Mouse (Mus musculus): ENCODE data around the gene Gpn3. TPM values are rescaled to one million over a fixed set of nuclear protein-coding genes. Genes with fewer than 3 reads are reported as not detected.

Gene Gpn3
- polyA plus RNA-seq, 1 experiment from 2014 or later = 67.2 TPM

- Histone ChIP-seq H3K4me3 (ENCODE audit: low read depth, low read length) (no peak overlapping the region), H3K36me3 (ENCODE audit: control insufficient read depth, insufficient read depth, low read length) (no peaks in the 10 kb centered on the region), H3K27me3 (ENCODE audit: control insufficient read depth, insufficient read depth, low read length) (no peaks in the 10 kb centered on the region), H3K9ac (ENCODE audit: low read depth, low read length) (no peak overlapping the region), H3K4me1 (ENCODE audit: control insufficient read depth, insufficient read depth, low read length) (no peaks in the 10 kb centered on the region), H3K4me2 (no peak overlapping the region), H3K9me3 (replicated peaks; ENCODE audit: control insufficient read depth, low read length) (peaks cover 3% of the 10 kb centered on the region; the same call in 1 of the 2 replicates), H3K27ac (ENCODE audit: low read depth, low read length) (no peak overlapping the region)
- WGBS (ENCODE audit: insufficient replicate concordance) = 58% methylated on average over 1 of the region's 1 CpGs
- ATAC-seq (replicated peaks; ENCODE audit: insufficient number of reproducible peaks, low FRiP score, low TSS enrichment) = no peak
Observed at GRCm38 (mm10) chr5:122342874-122343273, 28.8 kb upstream of the Gpn3 start.

GRCm38 (mm10) chr5:122343768-122344167 is 27.9 kb upstream of the Gpn3 start:
- H3K4me1 ChIP-seq (ENCODE audit: control insufficient read depth, insufficient read depth, low read length) = no peaks in the 10 kb centered on the region
- H3K9me3 ChIP-seq (replicated peaks; ENCODE audit: control insufficient read depth, low read length) = peaks cover 3% of the 10 kb centered on the region; the same call in 1 of the 2 replicates
- H3K4me2 ChIP-seq = no peak overlapping the region
- H3K27ac ChIP-seq (ENCODE audit: low read depth, low read length) = no peak overlapping the region
- H3K36me3 ChIP-seq (ENCODE audit: control insufficient read depth, insufficient read depth, low read length) = no peaks in the 10 kb centered on the region
- H3K27me3 ChIP-seq (ENCODE audit: control insufficient read depth, insufficient read depth, low read length) = no peaks in the 10 kb centered on the region
- ATAC-seq (replicated peaks; ENCODE audit: insufficient number of reproducible peaks, low FRiP score, low TSS enrichment) = no peak
- H3K9ac ChIP-seq (ENCODE audit: low read depth, low read length) = no peak overlapping the region
- no peak overlapping the region for H3K4me3 ChIP-seq (ENCODE audit: low read depth, low read length)
- WGBS (ENCODE audit: insufficient replicate concordance) = 52% methylated on average over 7 of the region's 7 CpGs

- no peak overlapping the region for H3K27ac ChIP-seq (ENCODE audit: low read depth, low read length)
- no peaks in the 10 kb centered on the region for H3K27me3 ChIP-seq (ENCODE audit: control insufficient read depth, insufficient read depth, low read length)
- H3K36me3 ChIP-seq (ENCODE audit: control insufficient read depth, insufficient read depth, low read length) = no peaks in the 10 kb centered on the region
- no peak overlapping the region for H3K9ac ChIP-seq (ENCODE audit: low read depth, low read length)
- no peak for ATAC-seq (replicated peaks; ENCODE audit: insufficient number of reproducible peaks, low FRiP score, low TSS enrichment)
- H3K9me3 ChIP-seq (replicated peaks; ENCODE audit: control insufficient read depth, low read length) = peaks cover 3% of the 10 kb centered on the region; the same call in 1 of the 2 replicates
- no peaks in the 10 kb centered on the region for H3K4me1 ChIP-seq (ENCODE audit: control insufficient read depth, insufficient read depth, low read length)
- H3K4me2 ChIP-seq = no peak overlapping the region
- no peak overlapping the region for H3K4me3 ChIP-seq (ENCODE audit: low read depth, low read length)
- 9% methylated on average over 5 of the region's 5 CpGs for WGBS (ENCODE audit: insufficient replicate concordance)
Observed at GRCm38 (mm10) chr5:122344260-122344659, 27.4 kb upstream of the Gpn3 start.

GRCm38 (mm10) chr5:122345777-122346176 is 25.9 kb upstream of the Gpn3 start:
- H3K4me2 ChIP-seq = no peak overlapping the region
- peaks cover 3% of the 10 kb centered on the region; the same call in 1 of the 2 replicates for H3K9me3 ChIP-seq (replicated peaks; ENCODE audit: control insufficient read depth, low read length)
- no peaks in the 10 kb centered on the region for H3K36me3 ChIP-seq (ENCODE audit: control insufficient read depth, insufficient read depth, low read length)
- WGBS (ENCODE audit: insufficient replicate concordance) = 76% methylated on average over 4 of the region's 4 CpGs
- no peak overlapping the region for H3K9ac ChIP-seq (ENCODE audit: low read depth, low read length)
- no peaks in the 10 kb centered on the region for H3K27me3 ChIP-seq (ENCODE audit: control insufficient read depth, insufficient read depth, low read length)
- H3K4me1 ChIP-seq (ENCODE audit: control insufficient read depth, insufficient read depth, low read length) = no peaks in the 10 kb centered on the region
- no peak overlapping the region for H3K27ac ChIP-seq (ENCODE audit: low read depth, low read length)
- H3K4me3 ChIP-seq (ENCODE audit: low read depth, low read length) = no peak overlapping the region
- ATAC-seq (replicated peaks; ENCODE audit: insufficient number of reproducible peaks, low FRiP score, low TSS enrichment) = no peak

- Histone ChIP-seq H3K9ac (ENCODE audit: low read depth, low read length) (peak within 1 kb of the TSS; percentile 93), H3K27ac (ENCODE audit: low read depth, low read length) (peak within 1 kb of the TSS; percentile 82), H3K27me3 (ENCODE audit: control insufficient read depth, insufficient read depth, low read length) (no peaks in the 10 kb centered on the region), H3K4me2 (peak within 1 kb of the TSS; percentile 84), H3K4me1 (ENCODE audit: control insufficient read depth, insufficient read depth, low read length) (no peaks in the 10 kb centered on the region; the same call in 1 of the 2 replicates), H3K36me3 (ENCODE audit: control insufficient read depth, insufficient read depth, low read length) (no peaks in the 10 kb centered on the region), H3K9me3 (replicated peaks; ENCODE audit: control insufficient read depth, low read length) (no peaks in the 10 kb centered on the region), H3K4me3 (ENCODE audit: low read depth, low read length) (peak within 1 kb of the TSS; percentile 94)
- WGBS (ENCODE audit: insufficient replicate concordance) = 3% methylated on average over 51 of the region's 51 CpGs
- ATAC-seq (replicated peaks; ENCODE audit: insufficient number of reproducible peaks, low FRiP score, low TSS enrichment) = peak; percentile 89
Observed at GRCm38 (mm10) chr5:122353807-122354491, 17.7 kb upstream of the Gpn3 start, which contains the start of the genes Rad9b and Vps29. Gene Rad9b, minus strand, starts transcription at chr5:122354233. Gene Vps29, plus strand, starts transcription at chr5:122354369.

- peak overlapping the region; percentile 82 for H3K27ac ChIP-seq (ENCODE audit: low read depth, low read length)
- under 1% methylated on average over 52 of the region's 57 CpGs for WGBS (ENCODE audit: insufficient replicate concordance)
Observed at GRCm38 (mm10) chr5:122354492-122355067, 17.1 kb upstream of the Gpn3 start.

GRCm38 (mm10) chr5:122372192-122372769 is 605 bp downstream of the Gpn3 start, which contains the start of gene Fam216a:
Gene Fam216a, minus strand, starts transcription at chr5:122372364.
- under 1% methylated on average over 53 of the region's 53 CpGs for WGBS (ENCODE audit: insufficient replicate concordance)
- peaks cover 8% of the 10 kb centered on the region; the same call in 1 of the 2 replicates for H3K4me1 ChIP-seq (ENCODE audit: control insufficient read depth, insufficient read depth, low read length)
- H3K27ac ChIP-seq (ENCODE audit: low read depth, low read length) = peak within 1 kb of the TSS; percentile 93
- no peaks in the 10 kb centered on the region for H3K9me3 ChIP-seq (replicated peaks; ENCODE audit: control insufficient read depth, low read length)
- peak within 1 kb of the TSS; percentile 82 for H3K9ac ChIP-seq (ENCODE audit: low read depth, low read length)
- H3K4me3 ChIP-seq (ENCODE audit: low read depth, low read length) = peak within 1 kb of the TSS; percentile 71
- peaks cover 14% of the 10 kb centered on the region for H3K36me3 ChIP-seq (ENCODE audit: control insufficient read depth, insufficient read depth, low read length)
- no peaks in the 10 kb centered on the region for H3K27me3 ChIP-seq (ENCODE audit: control insufficient read depth, insufficient read depth, low read length)
- ATAC-seq (replicated peaks; ENCODE audit: insufficient number of reproducible peaks, low FRiP score, low TSS enrichment) = peak; percentile 87
- peak within 1 kb of the TSS; percentile 61 for H3K4me2 ChIP-seq

More at GRCm38 (mm10) chr5:122354492-122355067, 17.1 kb upstream of the Gpn3 start:
- peak overlapping the region; percentile 84 for H3K4me2 ChIP-seq
- no peaks in the 10 kb centered on the region for H3K9me3 ChIP-seq (replicated peaks; ENCODE audit: control insufficient read depth, low read length)
- no peaks in the 10 kb centered on the region for H3K36me3 ChIP-seq (ENCODE audit: control insufficient read depth, insufficient read depth, low read length)
- peak overlapping the region; percentile 93 for H3K9ac ChIP-seq (ENCODE audit: low read depth, low read length)
- peak overlapping the region; percentile 94 for H3K4me3 ChIP-seq (ENCODE audit: low read depth, low read length)
- ATAC-seq (replicated peaks; ENCODE audit: insufficient number of reproducible peaks, low FRiP score, low TSS enrichment) = peak; percentile 80
- no peaks in the 10 kb centered on the region for H3K27me3 ChIP-seq (ENCODE audit: control insufficient read depth, insufficient read depth, low read length)
- H3K4me1 ChIP-seq (ENCODE audit: control insufficient read depth, insufficient read depth, low read length) = no peaks in the 10 kb centered on the region; the same call in 1 of the 2 replicates

GRCm38 (mm10) chr5:122372878-122373277 is 1.2 kb downstream of the Gpn3 start:
- H3K9ac ChIP-seq (ENCODE audit: low read depth, low read length) = peak overlapping the region; percentile 82
- peaks cover 8% of the 10 kb centered on the region; the same call in 1 of the 2 replicates for H3K4me1 ChIP-seq (ENCODE audit: control insufficient read depth, insufficient read depth, low read length)
- no peaks in the 10 kb centered on the region for H3K27me3 ChIP-seq (ENCODE audit: control insufficient read depth, insufficient read depth, low read length)
- peak overlapping the region; percentile 89 for H3K27ac ChIP-seq (ENCODE audit: low read depth, low read length)
- peak overlapping the region; percentile 61 for H3K4me2 ChIP-seq
- peak overlapping the region; percentile 71 for H3K4me3 ChIP-seq (ENCODE audit: low read depth, low read length)
- H3K9me3 ChIP-seq (replicated peaks; ENCODE audit: control insufficient read depth, low read length) = no peaks in the 10 kb centered on the region
- peaks cover 8% of the 10 kb centered on the region for H3K36me3 ChIP-seq (ENCODE audit: control insufficient read depth, insufficient read depth, low read length)
- no peak for ATAC-seq (replicated peaks; ENCODE audit: insufficient number of reproducible peaks, low FRiP score, low TSS enrichment)
- WGBS (ENCODE audit: insufficient replicate concordance) = 8% methylated on average over 5 of the region's 5 CpGs

All from heart, embryonic 11.5 days (tissue).